Mouse (Mus musculus) layer of hippocampus, adult 18-20 months (tissue): ENCODE results near the gene Trappc6b. TPM values are rescaled to one million over a fixed set of nuclear protein-coding genes. Genes with fewer than 3 reads are reported as not detected.

Source experiments
- DNase-seq, 2 experiments: peaks; one replicate each; pipeline ENCODE4 v3.0.0; 2022; ENCODE audit warnings: low spot score in 2 of 2
- total RNA-seq, 2 experiments: library from RNA; stranded (reverse); gene quantifications; 2 replicates each; pipeline ENCODE4 v1.2.3; 2021

Gene Trappc6b
- total RNA-seq, 2 experiments from 2014 or later, result 103 to 118 TPM

GRCm38 (mm10) chr12:59055196-59055850 lies 5.9 kb downstream of the Trappc6b start:
- no peak for DNase-seq

- no peak for DNase-seq
Measured at GRCm38 (mm10) chr12:59053976-59054375, 7.3 kb downstream of the Trappc6b start.

DNA sequence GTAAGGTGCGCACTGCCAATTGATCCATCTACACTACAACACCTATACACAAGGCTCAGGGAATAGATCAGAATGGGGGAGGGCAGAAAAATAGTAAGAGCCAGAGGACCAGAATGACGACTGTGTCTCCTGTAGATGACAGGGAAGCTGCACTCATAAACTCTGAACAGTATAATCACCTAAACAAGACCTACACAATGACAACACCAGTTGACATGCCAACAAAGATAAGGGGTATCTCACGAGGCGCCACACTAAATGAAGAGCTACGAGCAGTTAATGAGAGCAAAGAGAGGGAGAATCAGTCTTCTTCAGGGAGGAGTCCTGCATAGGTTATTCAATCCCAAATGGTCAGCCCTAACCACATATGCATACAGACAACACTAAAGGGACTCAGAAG lies 8.1 kb downstream of the Trappc6b start:
- no peak for DNase-seq

DNA sequence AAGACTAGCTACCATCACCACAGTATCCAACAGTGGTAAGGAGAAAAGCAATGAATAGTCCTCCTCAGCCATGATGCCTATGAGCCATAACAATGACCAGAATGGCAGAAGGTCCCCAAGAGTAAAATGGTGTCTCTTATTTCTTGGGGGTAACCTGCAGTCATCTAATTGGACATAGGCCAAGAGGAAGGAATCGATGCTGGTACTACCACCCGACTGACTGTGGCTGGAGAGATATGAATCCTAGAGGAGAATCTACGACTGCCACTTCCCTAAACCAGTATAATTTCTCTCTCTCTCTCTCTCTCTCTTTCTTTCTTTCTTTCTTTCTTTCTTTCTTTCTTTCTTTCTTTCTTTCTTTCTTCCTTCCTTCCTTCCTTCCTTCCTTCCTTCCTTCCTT lies 8.8 kb downstream of the Trappc6b start:
- no peak for DNase-seq

- no peak for DNase-seq
Measured at GRCm38 (mm10) chr12:59040851-59041250, 20.4 kb downstream of the Trappc6b start.

- DNase-seq, result no peak
Measured at GRCm38 (mm10) chr12:59039971-59040844, 21.1 kb downstream of the Trappc6b start.

- no peak for DNase-seq
Measured at GRCm38 (mm10) chr12:59039162-59039970, 21.9 kb downstream of the Trappc6b start.

GRCm38 (mm10) chr12:59032101-59032500 lies 29.2 kb downstream of the Trappc6b start:
- no peak for DNase-seq

- DNase-seq, result no peak
Measured at GRCm38 (mm10) chr12:59021306-59021705, 40.0 kb downstream of the Trappc6b start.

GRCm38 (mm10) chr12:59019891-59020290 lies 41.4 kb downstream of the Trappc6b start:
- DNase-seq, result no peak

DNA sequence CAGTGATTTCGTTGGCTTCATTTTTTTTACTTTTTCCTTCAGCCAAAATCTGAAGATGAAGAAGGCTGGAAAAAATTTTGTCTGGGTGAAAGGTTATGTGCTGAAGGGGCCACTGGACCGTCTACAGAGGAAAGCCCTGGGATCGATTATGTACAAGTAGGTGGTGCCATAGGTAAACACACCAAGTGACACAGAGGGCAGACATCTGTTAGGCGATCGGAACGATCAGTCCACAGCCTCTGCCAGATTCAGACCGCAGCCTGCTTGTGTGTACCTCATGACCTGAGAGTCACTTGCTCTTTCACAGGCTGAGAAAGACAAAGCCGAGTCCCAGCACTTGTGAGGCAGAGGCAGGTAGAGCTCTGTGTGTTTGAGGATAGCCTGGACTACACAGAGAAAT lies 43.3 kb downstream of the Trappc6b start:
- no peak for DNase-seq

DNA sequence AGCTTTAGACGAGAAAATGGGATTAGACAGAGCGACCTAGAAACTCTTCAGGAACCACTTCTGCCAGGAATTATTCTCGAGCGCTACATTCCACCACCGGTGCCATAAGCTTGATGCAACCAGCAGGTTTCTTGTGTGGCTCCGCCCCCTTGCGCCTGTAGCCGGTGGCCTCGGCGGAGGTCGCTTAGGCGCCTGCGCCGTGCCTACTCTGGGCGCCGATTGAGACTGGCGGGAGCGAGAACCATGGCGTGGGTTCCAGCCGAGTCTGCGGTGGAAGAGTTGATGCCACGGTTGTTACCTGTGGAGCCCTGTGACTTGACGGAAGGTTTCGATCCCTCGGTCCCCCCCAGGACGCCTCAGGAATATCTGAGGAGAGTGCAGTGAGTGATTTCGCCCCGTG lies 48.0 kb downstream of the Trappc6b start, which contains the start of gene Gemin2:
Gene Gemin2 (plus strand): TSS at position 160 of the 400 bp plus-strand sequence.
- DNase-seq, result peak; percentile 88 to 92

DNA sequence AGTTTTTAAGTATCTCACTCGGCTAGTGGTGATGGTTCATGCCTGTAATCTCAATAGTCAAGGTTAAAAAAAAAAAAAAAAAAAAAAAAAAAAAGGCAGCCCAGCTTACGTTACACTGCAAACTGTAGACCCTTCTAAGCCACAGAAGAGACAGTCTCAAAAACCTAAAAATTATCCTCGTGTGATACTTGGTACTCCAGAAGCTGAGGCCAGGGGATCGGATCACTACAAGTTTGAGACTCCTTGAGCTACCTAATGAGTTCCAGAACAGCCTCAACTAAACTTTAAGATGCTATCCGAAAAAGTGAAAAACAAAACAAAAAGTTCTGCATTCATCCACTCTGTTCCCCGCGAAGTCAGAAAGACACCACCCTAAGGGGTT lies 48.6 kb downstream of the Trappc6b start:
- DNase-seq, result no peak

GRCm38 (mm10) chr12:59011844-59012709 lies 49.2 kb downstream of the Trappc6b start, which contains the start of gene Sec23a:
Sec23a (minus strand) TSS chr12:59012017.
- DNase-seq, result peak; percentile 98

GRCm38 (mm10) chr12:59011275-59011843 lies 49.9 kb downstream of the Trappc6b start:
- no peak for DNase-seq

- DNase-seq, result no peak
Measured at GRCm38 (mm10) chr12:59010482-59010881, 50.8 kb downstream of the Trappc6b start.
